Mouse (Mus musculus) liver, adult 2 months (tissue): ENCODE data around the gene Noxo1. TPM values are rescaled to one million over a fixed set of nuclear protein-coding genes. Genes with fewer than 3 reads are reported as not detected.

Experiments used
- DNase-seq: peaks from one replicate; pipeline ENCODE4 v3.0.0-alpha.2; 2011; ENCODE audit warnings: low read depth, low spot score; ENCODE audit errors: extremely low read depth
- H3K27ac ChIP-seq: fragments of 200-500 bp; replicated peaks from 2 replicates; pipeline ENCODE4 v1.5.1; 2012; ENCODE audit warnings: low read depth, mild to moderate bottlenecking, control low read depth, inconsistent platforms, low read length; ENCODE audit not compliant: insufficient read depth
- H3K27me3 ChIP-seq: fragments of 200-500 bp; 2 replicates; pipeline ENCODE4 v1.6.1; 2012; ENCODE audit warnings: mild to moderate bottlenecking, moderate library complexity, low read length, inconsistent platforms; ENCODE audit not compliant: control insufficient read depth, insufficient read depth
- H3K36me3 ChIP-seq: fragments of 200-500 bp; 2 replicates; pipeline ENCODE4 v1.6.1; 2012; ENCODE audit warnings: low read length, inconsistent platforms; ENCODE audit not compliant: control insufficient read depth, insufficient read depth
- H3K4me1 ChIP-seq: fragments of 200-500 bp; 2 replicates; pipeline ENCODE4 v1.6.1; 2011; ENCODE audit warnings: low read length; ENCODE audit not compliant: control insufficient read depth, insufficient read depth
- H3K4me3 ChIP-seq: fragments of 200-500 bp; 2 replicates; pipeline ENCODE4 v1.5.1; 2011; ENCODE audit warnings: low read depth, mild to moderate bottlenecking, control low read depth, low read length, moderate library complexity; ENCODE audit not compliant: insufficient read depth
- H3K79me2 ChIP-seq: fragments of 200-500 bp; 2 replicates; pipeline ENCODE4 v1.6.1; 2012; ENCODE audit warnings: inconsistent platforms, mild to moderate bottlenecking, low read length, moderate library complexity; ENCODE audit not compliant: control insufficient read depth, insufficient read depth
- H3K9ac ChIP-seq: fragments of 200-500 bp; 2 replicates; pipeline ENCODE4 v1.6.1; 2012; ENCODE audit warnings: low read depth, mild to moderate bottlenecking, control low read depth, inconsistent platforms, low read length
- CTCF ChIP-seq: fragments of 200-500 bp; IDR thresholded peaks from 2 replicates; pipeline ENCODE4 v1.5.1; 2011; ENCODE audit warnings: low read depth, low read length, control low read depth
- POLR2A ChIP-seq: fragments of 200-500 bp; IDR thresholded peaks from 2 replicates; pipeline ENCODE4 v1.6.1; 2011; ENCODE audit warnings: low read length, control low read depth; ENCODE audit not compliant: insufficient read depth; ENCODE audit errors: extremely low read depth
- WGBS: fragments of 180-500 bp; shearing (Covaris S2); methylation state at CpG from one replicate; pipeline ENCODE4 v1.1.7; 2018; 5-methylcytosine and 5-hydroxymethylcytosine counted together
- polyA plus RNA-seq: library from polyadenylated mRNA; depleted of rRNA; stranded (reverse); fragments of >200 nt; gene quantifications from 2 replicates; pipeline ENCODE4 v1.2.3, GENCODE M21; 2012
- total RNA-seq: library from RNA; depleted of rRNA; stranded (reverse); fragments of >200 nt; gene quantifications from 2 replicates; pipeline ENCODE4 v1.2.3, GENCODE M21; 2014

The Noxo1 gene
- total and polyA plus RNA-seq, 2 experiments = 0.37 to 2.7 TPM

- TF ChIP-seq CTCF = no peak
- peak; percentile 82 for TF ChIP-seq POLR2A
- Histone ChIP-seq H3K79me2 (peaks cover 10% of the 10 kb centered on the region; the same call in 1 of the 2 replicates), H3K9ac (peak within 1 kb of the TSS; percentile 97), H3K27me3 (no peaks in the 10 kb centered on the region), H3K4me3 (peak within 1 kb of the TSS; percentile 90), H3K4me1 (peaks cover 10% of the 10 kb centered on the region), H3K36me3 (no peaks in the 10 kb centered on the region), H3K27ac (peak within 1 kb of the TSS; percentile 73)
- DNase-seq = peak; percentile 56
- WGBS = under 1% methylated on average over 41 of the region's 41 CpGs
Measured at GRCm38 (mm10) chr17:24650070-24650616, 45.9 kb upstream of the Noxo1 start, which contains the start of gene Slc9a3r2. Gene Slc9a3r2 (minus strand): TSS chr17:24650327.

- no peak overlapping the region for H3K4me3 ChIP-seq
- H3K9ac ChIP-seq = peak overlapping the region; percentile 80; the same call in 1 of the 2 replicates
- no peaks in the 10 kb centered on the region for H3K36me3 ChIP-seq
- peaks cover 10% of the 10 kb centered on the region for H3K4me1 ChIP-seq
- peak; percentile 64 for DNase-seq
- 12% methylated on average over 4 of the region's 4 CpGs for WGBS
- peak overlapping the region; percentile 71 for H3K27ac ChIP-seq
- TF ChIP-seq CTCF = no peak
- TF ChIP-seq POLR2A = no peak
- no peaks in the 10 kb centered on the region for H3K27me3 ChIP-seq
- H3K79me2 ChIP-seq = peaks cover 10% of the 10 kb centered on the region; the same call in 1 of the 2 replicates
Measured at GRCm38 (mm10) chr17:24650766-24651165, 45.3 kb upstream of the Noxo1 start.

DNA sequence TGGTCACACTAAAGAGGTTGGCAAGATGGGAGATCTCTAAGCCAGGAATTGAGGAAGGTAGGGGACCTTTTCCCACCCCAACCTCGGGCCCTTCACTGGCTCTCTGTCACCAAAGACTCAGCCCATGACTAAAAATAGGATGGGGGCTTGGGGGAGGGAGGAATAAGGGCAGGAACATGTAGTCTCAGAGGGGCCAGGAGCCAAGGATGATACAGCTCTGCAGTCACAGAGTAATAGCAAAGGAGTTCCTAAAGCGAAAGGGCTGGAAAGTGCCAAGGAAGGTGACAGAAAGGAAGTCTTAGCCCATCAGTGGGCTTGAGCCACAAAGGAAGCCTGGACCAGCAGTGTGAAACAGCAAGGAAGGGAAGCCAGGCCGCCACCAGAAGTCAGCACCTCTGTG lies 44.2 kb upstream of the Noxo1 start:
- WGBS = 78% methylated on average over 3 of the region's 3 CpGs
- H3K4me1 ChIP-seq = peaks cover 10% of the 10 kb centered on the region
- no peaks in the 10 kb centered on the region for H3K27me3 ChIP-seq
- no peak overlapping the region for H3K4me3 ChIP-seq
- TF ChIP-seq CTCF = no peak
- TF ChIP-seq POLR2A = no peak
- H3K79me2 ChIP-seq = peaks cover 10% of the 10 kb centered on the region; the same call in 1 of the 2 replicates
- H3K9ac ChIP-seq = no peak overlapping the region
- no peaks in the 10 kb centered on the region for H3K36me3 ChIP-seq
- H3K27ac ChIP-seq = no peak overlapping the region
- no peak for DNase-seq

GRCm38 (mm10) chr17:24653967-24654710 lies 41.9 kb upstream of the Noxo1 start:
- peak; percentile 87 for DNase-seq
- 8% methylated on average over 19 of the region's 19 CpGs for WGBS
- no peaks in the 10 kb centered on the region for H3K36me3 ChIP-seq
- TF ChIP-seq CTCF = peak; percentile 96
- no peak for TF ChIP-seq POLR2A
- H3K4me3 ChIP-seq = no peak overlapping the region
- H3K79me2 ChIP-seq = peaks cover 7% of the 10 kb centered on the region; the same call in 1 of the 2 replicates
- H3K27me3 ChIP-seq = peaks cover 5% of the 10 kb centered on the region
- H3K27ac ChIP-seq = no peak overlapping the region; the same call in 1 of the 2 replicates
- peak overlapping the region; percentile 29; the same call in 1 of the 2 replicates for H3K9ac ChIP-seq
- peaks cover 14% of the 10 kb centered on the region for H3K4me1 ChIP-seq

DNA sequence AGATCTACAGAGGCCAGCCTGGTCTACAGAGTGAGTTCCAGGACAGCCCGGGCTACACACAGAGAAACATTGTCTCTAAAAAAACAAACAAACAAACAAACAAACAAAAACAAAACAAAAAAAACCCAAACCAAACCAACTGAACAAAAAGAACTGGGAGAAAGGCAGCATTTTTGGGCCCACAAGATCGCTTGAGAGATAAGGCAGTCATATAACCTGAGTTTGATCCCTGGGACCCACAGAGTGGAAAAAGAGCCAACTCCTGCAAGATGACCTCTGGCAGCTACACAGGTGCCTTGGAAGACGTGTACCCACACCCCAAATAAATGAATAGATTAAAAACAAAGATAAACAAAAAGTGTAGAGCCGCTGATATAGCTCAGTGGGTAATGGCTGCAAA lies 41.1 kb upstream of the Noxo1 start:
- Histone ChIP-seq H3K4me3 (no peak overlapping the region), H3K79me2 (peaks cover under 1% of the 10 kb centered on the region; the same call in 1 of the 2 replicates), H3K27me3 (peaks cover 5% of the 10 kb centered on the region), H3K9ac (no peak overlapping the region), H3K27ac (no peak overlapping the region), H3K4me1 (peaks cover 14% of the 10 kb centered on the region), H3K36me3 (no peaks in the 10 kb centered on the region)
- WGBS = 66% methylated on average over 4 of the region's 4 CpGs
- no peak for DNase-seq
- no peak for TF ChIP-seq POLR2A
- no peak for TF ChIP-seq CTCF
